Comparison of ENCODE assay signal across 8 mouse cellular contexts in the genomic region with DNA sequence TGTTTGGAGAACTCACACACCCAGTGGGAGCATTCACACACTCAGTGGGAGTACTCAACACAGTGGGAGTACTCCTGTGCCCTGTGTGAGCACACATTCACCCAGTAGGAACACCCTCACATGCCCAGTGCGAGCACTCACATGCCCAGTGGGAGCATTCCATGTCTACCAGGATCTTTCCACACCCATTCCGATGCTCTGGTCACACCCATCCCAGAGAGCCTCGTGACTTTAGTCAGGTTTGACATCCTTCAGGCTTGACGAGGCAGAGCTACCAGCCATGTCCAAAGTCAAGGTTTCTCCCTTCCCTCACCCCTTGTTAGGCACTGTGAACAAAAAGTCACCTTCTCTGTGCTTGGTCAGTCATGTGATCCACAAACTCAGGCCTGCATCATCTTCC. TPM values are rescaled to one million over a fixed set of nuclear protein-coding genes. Genes with fewer than 3 reads are reported as not detected.
A peak's percentile ranks its signal among the peaks of the same experiment; 100 is the strongest.
DNase-seq lines count a peak whose midpoint lies in the region; ATAC-seq and TF ChIP-seq lines count a peak whose summit lies in the region.

No protein-coding gene starts in this region.

- 0 out of 2 replicates have a peak overlapping the region, but pooled peaks have one; percentile 12 for H3K9ac ChIP-seq in ES-Bruce4 (ENCODE audit: low read depth, poor library complexity, severe bottlenecking)
- H3K9ac ChIP-seq in limb, embryonic 14.5 days (ENCODE audit: low read depth, low read length, severe bottlenecking), result no peak overlapping the region

- H3K27ac ChIP-seq in gastrocnemius, adult 2 months, result peak overlapping the region; percentile 70
- peak overlapping the region; percentile 67 for H3K27ac ChIP-seq in ES-Bruce4 (ENCODE audit: insufficient read depth, low read length)
- H3K27ac ChIP-seq in hindbrain, embryonic 10.5 days, result peak overlapping the region; percentile 89
- H3K27ac ChIP-seq in limb, embryonic 14.5 days (replicated peaks; ENCODE audit: low read depth, low read length), result peak overlapping the region; percentile 9

- no peaks in the 10 kb centered on the region for H3K36me3 ChIP-seq in ES-Bruce4 (ENCODE audit: control insufficient read depth, insufficient read depth, low read length, poor library complexity, severe bottlenecking)
- H3K36me3 ChIP-seq in hindbrain, embryonic 10.5 days, result peaks cover 14% of the 10 kb centered on the region
- peaks cover 15% of the 10 kb centered on the region for H3K36me3 ChIP-seq in limb, embryonic 14.5 days (ENCODE audit: control insufficient read depth, insufficient read depth, low read length)

- WGBS in hindbrain, embryonic 10.5 days, result 68% methylated on average over 4 of the region's 4 CpGs
- 60% methylated on average over 4 of the region's 4 CpGs for WGBS in limb, embryonic 14.5 days

- peaks cover 6% of the 10 kb centered on the region for H3K4me1 ChIP-seq in ES-Bruce4 (ENCODE audit: control insufficient read depth, insufficient read depth, low read length)
- H3K4me1 ChIP-seq in hindbrain, embryonic 10.5 days (replicated peaks), result peaks cover 23% of the 10 kb centered on the region
- peaks cover 12% of the 10 kb centered on the region for H3K4me1 ChIP-seq in limb, embryonic 14.5 days (ENCODE audit: control insufficient read depth, insufficient read depth, low read length)

- no peak overlapping the region for H3K4me2 ChIP-seq in limb, embryonic 14.5 days (replicated peaks; ENCODE audit: low read depth, low read length, severe bottlenecking)

- no peak for ATAC-seq in limb, embryonic 14.5 days (ENCODE audit: low FRiP score, low read depth)

- H3K9me3 ChIP-seq in ES-Bruce4 (replicated peaks; ENCODE audit: control insufficient read depth, insufficient read depth, low read length, poor library complexity, severe bottlenecking), result no peaks in the 10 kb centered on the region
- H3K9me3 ChIP-seq in hindbrain, embryonic 10.5 days, result no peaks in the 10 kb centered on the region
- H3K9me3 ChIP-seq in limb, embryonic 14.5 days (ENCODE audit: control insufficient read depth, low read length), result no peaks in the 10 kb centered on the region

- TF ChIP-seq EP300 in ES-Bruce4 (IDR thresholded peaks at IDR 0.05; ENCODE audit: insufficient read depth, low read depth, low read length), result no peak

- TF ChIP-seq CTCF in gastrocnemius, adult 2 months (IDR thresholded peaks at IDR 0.05), result no peak
- TF ChIP-seq CTCF in ES-Bruce4 (IDR thresholded peaks at IDR 0.05; ENCODE audit: low read depth, low read length), result no peak

- intact Hi-C loops in gastrocnemius, adult 2 months (cut with DNase I), result no loop called here
- intact Hi-C loops in left cerebral cortex, postnatal 4 days (cut with DNase I), result no loop called here

- DNase-seq in gastrocnemius, adult 2 months, result no peak
- DNase-seq in gastrocnemius, adult 8-10 months (ENCODE audit: low spot score in 2 of 2), result no peak
- no peak for DNase-seq in hindbrain, embryonic 10.5 days (ENCODE audit: low spot score)
- no peak for DNase-seq in limb, embryonic 14.5 days (ENCODE audit: low spot score)
- DNase-seq in urinary bladder, adult 18-20 months (ENCODE audit: low spot score in 2 of 2), result no peak
- DNase-seq in left cerebral cortex, postnatal 4 days, result no peak
- DNase-seq in testis, postnatal 14 days (ENCODE audit: low spot score), result no peak

- H3K4me3 ChIP-seq in gastrocnemius, adult 2 months, result peak overlapping the region; percentile 19; the same call in 1 of the 2 replicates
- 0 out of 2 replicates have a peak overlapping the region, but pooled peaks have one; percentile 43 for H3K4me3 ChIP-seq in ES-Bruce4 (ENCODE audit: low read depth, low read length)
- H3K4me3 ChIP-seq in hindbrain, embryonic 10.5 days, result no peak overlapping the region
- H3K4me3 ChIP-seq in limb, embryonic 14.5 days (replicated peaks; ENCODE audit: low read length), result no peak overlapping the region

- no peak for TF ChIP-seq POLR2A in ES-Bruce4 (IDR thresholded peaks at IDR 0.05; ENCODE audit: insufficient read depth, low read length)
- no peak for TF ChIP-seq POLR2A in limb, embryonic 14.5 days (IDR thresholded peaks at IDR 0.05; ENCODE audit: borderline replicate concordance, extremely low read depth, insufficient read depth, insufficient read length)

- no peaks in the 10 kb centered on the region for H3K27me3 ChIP-seq in ES-Bruce4 (ENCODE audit: control insufficient read depth, insufficient read depth, low read length, poor library complexity, severe bottlenecking)
- no peaks in the 10 kb centered on the region for H3K27me3 ChIP-seq in hindbrain, embryonic 10.5 days (ENCODE audit: insufficient read depth, poor library complexity, severe bottlenecking)
- no peaks in the 10 kb centered on the region for H3K27me3 ChIP-seq in limb, embryonic 14.5 days (ENCODE audit: control insufficient read depth, insufficient read depth, low read length)

RNA-seq across cellular contexts. Expression of gene Ndufv3, which starts 15.4 kb away (rescaled TPM):
- total RNA-seq in gastrocnemius, adult 2 months (2021), result 100 to 1,000 TPM; 451 to 524 TPM
- total RNA-seq in gastrocnemius, adult 8-10 months (2022), result 100 to 1,000 TPM; 461 to 515 (median 488) TPM
- 116 and 122 TPM in 2 replicates for polyA plus RNA-seq in ES-Bruce4 (2011; ENCODE audit: insufficient read depth, insufficient read length, low read depth, missing spikeins)
- 261 and 297 TPM in 2 replicates for polyA plus RNA-seq in hindbrain, embryonic 10.5 days (2016; fragmentation: Nextera tagmentation; extraction: Ambion mirVana)
- polyA plus RNA-seq in limb, embryonic 14.5 days (2012; rRNA removed), result 86.4 and 103 TPM in 2 replicates
- polyA plus RNA-seq in limb, embryonic 14.5 days (2014; fragmentation: Nextera tagmentation; extraction: Ambion mirVana), result 277 and 285 TPM in 2 replicates
- total RNA-seq in left cerebral cortex, postnatal 4 days (2021), result 100 to 1,000 TPM; 269 to 291 TPM

RNA-seq across cellular contexts. Expression of gene Wdr4, which starts 15.6 kb away (rescaled TPM):
- 1 to 10 TPM; 4.3 to 7.7 TPM for total RNA-seq in gastrocnemius, adult 2 months (2021)
- 1 to 10 TPM; 5.4 to 6.6 (median 5.7) TPM for total RNA-seq in gastrocnemius, adult 8-10 months (2022)
- 24.0 and 25.0 TPM in 2 replicates for polyA plus RNA-seq in ES-Bruce4 (2011; ENCODE audit: insufficient read depth, insufficient read length, low read depth, missing spikeins)
- 60.8 and 68.0 TPM in 2 replicates for polyA plus RNA-seq in hindbrain, embryonic 10.5 days (2016; fragmentation: Nextera tagmentation; extraction: Ambion mirVana)
- polyA plus RNA-seq in limb, embryonic 14.5 days (2012; rRNA removed), result 45.0 and 52.6 TPM in 2 replicates
- polyA plus RNA-seq in limb, embryonic 14.5 days (2014; fragmentation: Nextera tagmentation; extraction: Ambion mirVana), result 29.6 and 31.5 TPM in 2 replicates
- 10 to 100 TPM; 41.6 to 44.5 TPM for total RNA-seq in left cerebral cortex, postnatal 4 days (2021)

RNA-seq across cellular contexts. Expression of gene Pknox1, which starts 29.2 kb away (rescaled TPM):
- 1 to 10 TPM; 7.0 to 7.1 TPM for total RNA-seq in gastrocnemius, adult 2 months (2021)
- 10 to 100 TPM in 1 of 4 experiments, 1 to 10 TPM in 3; 5.6 to 10.3 (median 7.2) TPM for total RNA-seq in gastrocnemius, adult 8-10 months (2022)
- polyA plus RNA-seq in ES-Bruce4 (2011; ENCODE audit: insufficient read depth, insufficient read length, low read depth, missing spikeins), result 42.7 and 52.9 TPM in 2 replicates
- 21.1 and 24.8 TPM in 2 replicates for polyA plus RNA-seq in hindbrain, embryonic 10.5 days (2016; fragmentation: Nextera tagmentation; extraction: Ambion mirVana)
- polyA plus RNA-seq in limb, embryonic 14.5 days (2012; rRNA removed), result 30.1 and 34.6 TPM in 2 replicates
- 35.8 and 39.4 TPM in 2 replicates for polyA plus RNA-seq in limb, embryonic 14.5 days (2014; fragmentation: Nextera tagmentation; extraction: Ambion mirVana)
- 10 to 100 TPM; 17.8 to 18.8 TPM for total RNA-seq in left cerebral cortex, postnatal 4 days (2021)

Comparison
In these comparisons a context has a peak if more than half of its experiments do, and no peak if none do; other contexts are left out.
1. H3K27ac ChIP-seq: peak in every context shown above with its lines; median percentile 89 in hindbrain, embryonic 10.5 days; 70 in gastrocnemius, adult 2 months; 67 in ES-Bruce4; 9 in limb, embryonic 14.5 days.
2. H3K4me3 ChIP-seq: peak in gastrocnemius, adult 2 months (single experiment) and ES-Bruce4 (single experiment); none in hindbrain, embryonic 10.5 days (single experiment) and limb, embryonic 14.5 days (single experiment).
3. RNA of gene Wdr4, which starts 15.6 kb away (total RNA-seq): 41.6 to 44.5 TPM in left cerebral cortex, postnatal 4 days; 4.3 to 7.7 TPM in gastrocnemius, adult 2 months and 5.4 to 6.6 TPM in gastrocnemius, adult 8-10 months; every median in the first group is over 4 times any median in the second.